Mouse (Mus musculus) C2C12 (cell line): ENCODE results near the gene Rnf223.

ENCODE experiments used
- CTCF ChIP-seq: IDR thresholded peaks from one replicate; pipeline ENCODE4 v1.5.1; 2011; ENCODE audit not compliant: control insufficient read depth, insufficient read depth, insufficient read length
- MAX ChIP-seq: IDR thresholded peaks from one replicate; pipeline ENCODE4 v1.6.1; 2011; ENCODE audit warnings: mild to moderate bottlenecking, control low read depth

GRCm38 (mm10) chr4:156082621-156083234 is 47.6 kb upstream of the Rnf223 start:
- TF ChIP-seq MAX (no peak), CTCF (no peak)
